Mouse (Mus musculus) C2C12 (cell line): ENCODE measurements at regions not wholly inside any gene's neighbourhood (a gene's known extent, or its start where the extent isn't known, plus 50 kb on each side); places are given as distances from the start of the nearest gene placed in this dataset.

Source experiments
- CTCF ChIP-seq: IDR thresholded peaks from one replicate; pipeline ENCODE4 v1.5.1; 2011; ENCODE audit not compliant: control insufficient read depth, insufficient read depth, insufficient read length
- MAX ChIP-seq: IDR thresholded peaks from one replicate; pipeline ENCODE4 v1.6.1; 2011; ENCODE audit warnings: mild to moderate bottlenecking, control low read depth
- MYOD1 ChIP-seq: IDR thresholded peaks from one replicate; pipeline ENCODE4 v1.6.1; 2011; ENCODE audit warnings: low read depth; ENCODE audit not compliant: control insufficient read depth, insufficient read length

- TF ChIP-seq CTCF, result no peak
- no peak for TF ChIP-seq MAX
- no peak for TF ChIP-seq MYOD1
These were observed 149.1 kb upstream of the Rtl1 start for GRCm38 (mm10) chr12:109749256-109749655.
